Mouse (Mus musculus) forebrain, embryonic 14.5 days (tissue): ENCODE measurements at regions not wholly inside any gene's neighbourhood (a gene's known extent, or its start where the extent isn't known, plus 50 kb on each side); places are given as distances from the start of the nearest gene placed in this dataset.

Experiments used
- ATAC-seq: fragments of 200-750 bp; cut with Nextera tagmentation; 2 replicates; pipeline ENCODE4 v1.8.0; 2017; ENCODE audit warnings: mild to moderate bottlenecking, moderate library complexity
- DNase-seq: peaks from one replicate; pipeline ENCODE4 v3.0.0-alpha.2; 2015; ENCODE audit warnings: low spot score
- H3K27ac ChIP-seq: fragments of 300-500 bp; sonication (generic); 2 replicates; pipeline ENCODE4 v1.5.1; 2014; ENCODE audit warnings: low read depth, mild to moderate bottlenecking, control low read depth, low read length, moderate library complexity
- H3K27me3 ChIP-seq: fragments of 300-500 bp; sonication (generic); replicated peaks from 2 replicates; pipeline ENCODE4 v1.6.1; 2014; ENCODE audit warnings: low read length, control low read depth, mixed read lengths; ENCODE audit not compliant: control insufficient read depth, insufficient read depth
- H3K36me3 ChIP-seq: fragments of 300-500 bp; sonication (generic); 2 replicates; pipeline ENCODE4 v1.6.1; 2014; ENCODE audit warnings: low read length, control low read depth; ENCODE audit not compliant: control insufficient read depth, insufficient read depth
- H3K4me1 ChIP-seq: fragments of 300-500 bp; sonication (generic); 2 replicates; pipeline ENCODE4 v1.6.1; 2014; ENCODE audit warnings: antibody characterized with exemption, low read length, control low read depth; ENCODE audit not compliant: control insufficient read depth, insufficient read depth
- H3K4me2 ChIP-seq: fragments of 300-500 bp; sonication (generic); 2 replicates; pipeline ENCODE4 v1.6.1; 2014; ENCODE audit warnings: mild to moderate bottlenecking, control low read depth, low read length
- H3K4me3 ChIP-seq: fragments of 300-500 bp; sonication (generic); 2 replicates; pipeline ENCODE4 v1.5.1; 2014; ENCODE audit warnings: low read depth, low read length, control low read depth
- H3K9ac ChIP-seq: fragments of 300-500 bp; sonication (generic); 2 replicates; pipeline ENCODE4 v1.6.1; 2014; ENCODE audit warnings: mild to moderate bottlenecking, low read length, control low read depth, moderate library complexity
- H3K9me3 ChIP-seq: fragments of 300-500 bp; sonication (generic); replicated peaks from 2 replicates; pipeline ENCODE4 v1.6.1; 2016; ENCODE audit warnings: low read length, control low read depth, mixed read lengths; ENCODE audit not compliant: control insufficient read depth
- WGBS: fragments of 180-500 bp; shearing (Covaris S2); extraction: QIAGEN DNeasy Blood & Tissue Kit; methylation state at CpG from one replicate; pipeline ENCODE4 v1.1.7; 2014; 5-methylcytosine and 5-hydroxymethylcytosine counted together

DNA sequence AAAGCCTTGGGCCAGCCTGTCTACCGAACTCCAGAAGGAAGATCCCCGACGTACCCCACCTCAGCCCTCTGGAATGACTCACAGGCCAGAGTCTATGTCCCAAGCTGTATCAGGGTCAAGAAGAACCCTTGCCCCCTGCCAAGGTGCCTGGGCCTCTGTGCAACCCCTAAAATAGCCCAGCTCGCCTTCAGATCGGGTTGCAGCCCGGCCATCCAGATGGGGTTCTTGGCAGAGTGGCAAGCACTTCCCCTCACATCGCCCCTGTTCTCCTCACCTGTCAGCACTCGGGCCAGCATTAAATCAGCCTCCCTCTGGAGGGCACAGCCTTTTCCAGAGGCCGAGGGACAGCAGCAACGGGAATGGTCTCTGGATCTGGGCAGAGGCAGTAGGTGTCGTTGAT is 83.2 kb upstream of the Wnt4 start:
- ATAC-seq: no peak
- no peaks in the 10 kb centered on the region for H3K27me3 ChIP-seq
- H3K36me3 ChIP-seq: no peaks in the 10 kb centered on the region
- no peaks in the 10 kb centered on the region for H3K9me3 ChIP-seq
- no peak overlapping the region for H3K4me3 ChIP-seq
- H3K4me2 ChIP-seq: no peak overlapping the region
- no peak for DNase-seq
- H3K27ac ChIP-seq: no peak overlapping the region
- no peak overlapping the region for H3K9ac ChIP-seq
- no peaks in the 10 kb centered on the region for H3K4me1 ChIP-seq
- 89% methylated on average over 11 of the region's 11 CpGs for WGBS

GRCm38 (mm10) chr4:137190625-137191024 is 86.7 kb upstream of the Wnt4 start:
- no peak for ATAC-seq
- H3K4me3 ChIP-seq: no peak overlapping the region
- H3K27ac ChIP-seq: no peak overlapping the region

DNA sequence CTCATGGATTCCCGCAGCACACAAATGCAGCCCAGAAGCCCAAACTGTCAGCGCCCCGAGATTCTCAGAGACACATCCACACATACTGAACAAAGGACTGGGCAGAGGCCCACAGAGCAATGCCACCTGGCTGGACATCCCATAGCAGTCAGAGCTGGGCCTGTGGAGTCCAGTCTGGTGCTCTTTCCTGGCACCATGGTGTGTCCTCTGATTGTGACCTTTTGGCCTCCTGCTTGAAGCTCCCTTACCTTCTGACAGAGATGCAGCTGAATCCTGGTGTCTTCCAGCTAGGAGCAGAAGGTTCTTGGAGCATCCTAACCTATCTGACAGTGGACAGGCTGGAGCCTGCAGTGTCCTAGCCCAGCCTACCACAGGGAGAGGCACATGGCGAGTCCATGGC is 87.5 kb upstream of the Wnt4 start:
- Histone ChIP-seq H3K27ac (no peak overlapping the region), H3K4me2 (no peak overlapping the region), H3K27me3 (no peaks in the 10 kb centered on the region), H3K36me3 (no peaks in the 10 kb centered on the region), H3K9ac (no peak overlapping the region), H3K9me3 (no peaks in the 10 kb centered on the region), H3K4me3 (no peak overlapping the region), H3K4me1 (no peaks in the 10 kb centered on the region)
- no peak for ATAC-seq
- WGBS: 90% methylated on average over 4 of the region's 4 CpGs
- no peak for DNase-seq

More at GRCm38 (mm10) chr4:137190625-137191024, 86.7 kb upstream of the Wnt4 start:
- Histone ChIP-seq H3K4me1 (no peaks in the 10 kb centered on the region), H3K9ac (no peak overlapping the region), H3K4me2 (no peak overlapping the region), H3K9me3 (no peaks in the 10 kb centered on the region), H3K36me3 (no peaks in the 10 kb centered on the region), H3K27me3 (no peaks in the 10 kb centered on the region)
- no peak for DNase-seq
- WGBS: 76% methylated on average over 10 of the region's 10 CpGs

DNA sequence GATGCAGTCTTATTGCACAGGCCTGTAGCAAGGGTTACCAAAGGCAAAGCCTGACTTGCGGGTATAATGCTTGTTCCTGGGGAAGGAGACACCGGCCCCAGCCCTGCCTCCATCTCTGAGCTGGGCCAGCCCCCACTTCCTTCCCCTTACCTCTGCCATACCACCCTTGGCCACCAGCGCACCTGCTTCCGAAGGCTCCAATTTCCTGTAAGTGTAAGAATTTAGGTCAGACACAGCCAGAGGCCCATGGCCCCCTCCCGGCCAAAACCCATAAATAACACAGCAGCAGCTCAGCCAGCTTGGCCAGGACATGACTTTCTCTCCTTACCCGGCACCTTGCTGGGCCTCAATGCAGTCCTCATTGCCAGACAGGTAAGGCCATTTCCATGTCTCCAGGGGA is 88.2 kb upstream of the Wnt4 start:
- WGBS: 67% methylated on average over 6 of the region's 6 CpGs
- no peaks in the 10 kb centered on the region for H3K36me3 ChIP-seq
- H3K4me1 ChIP-seq: no peaks in the 10 kb centered on the region
- no peaks in the 10 kb centered on the region for H3K27me3 ChIP-seq
- no peak overlapping the region for H3K4me2 ChIP-seq
- H3K9me3 ChIP-seq: no peaks in the 10 kb centered on the region
- no peak overlapping the region for H3K9ac ChIP-seq
- H3K4me3 ChIP-seq: no peak overlapping the region
- DNase-seq (no peak), ATAC-seq (no peak)
- no peak overlapping the region for H3K27ac ChIP-seq

GRCm38 (mm10) chr4:137187592-137187991 is 89.7 kb upstream of the Wnt4 start:
- Histone ChIP-seq H3K9ac (no peak overlapping the region), H3K4me2 (no peak overlapping the region), H3K4me1 (no peaks in the 10 kb centered on the region), H3K9me3 (no peaks in the 10 kb centered on the region), H3K27ac (no peak overlapping the region), H3K27me3 (no peaks in the 10 kb centered on the region), H3K4me3 (no peak overlapping the region), H3K36me3 (no peaks in the 10 kb centered on the region)
- no peak for ATAC-seq
- no peak for DNase-seq
- 67% methylated on average over 3 of the region's 3 CpGs for WGBS

DNA sequence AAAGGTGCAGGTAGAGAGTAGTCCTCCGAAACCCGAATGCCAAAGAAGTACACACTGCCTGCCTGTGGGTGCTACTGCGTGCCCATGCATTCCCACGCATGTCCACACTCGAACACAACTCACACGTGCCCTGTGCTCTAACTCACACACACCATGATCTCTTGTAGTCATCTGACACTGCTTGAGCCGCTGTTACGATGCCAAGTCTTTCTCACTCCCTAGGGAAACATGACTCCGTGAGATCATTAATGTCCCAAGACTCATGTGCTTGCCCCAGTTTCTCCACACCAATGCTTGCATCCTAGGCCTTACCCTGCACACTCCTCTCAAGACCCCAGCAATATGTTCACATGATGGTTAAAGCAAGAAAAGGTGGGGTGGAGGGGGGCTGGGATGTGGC is 90.2 kb upstream of the Wnt4 start:
- WGBS: 89% methylated on average over 9 of the region's 9 CpGs
- no peaks in the 10 kb centered on the region for H3K36me3 ChIP-seq
- H3K4me3 ChIP-seq: no peak overlapping the region
- H3K9me3 ChIP-seq: no peaks in the 10 kb centered on the region
- H3K4me2 ChIP-seq: no peak overlapping the region
- no peaks in the 10 kb centered on the region for H3K27me3 ChIP-seq
- H3K4me1 ChIP-seq: no peaks in the 10 kb centered on the region
- H3K27ac ChIP-seq: no peak overlapping the region
- no peak overlapping the region for H3K9ac ChIP-seq
- DNase-seq (no peak), ATAC-seq (no peak)

DNA sequence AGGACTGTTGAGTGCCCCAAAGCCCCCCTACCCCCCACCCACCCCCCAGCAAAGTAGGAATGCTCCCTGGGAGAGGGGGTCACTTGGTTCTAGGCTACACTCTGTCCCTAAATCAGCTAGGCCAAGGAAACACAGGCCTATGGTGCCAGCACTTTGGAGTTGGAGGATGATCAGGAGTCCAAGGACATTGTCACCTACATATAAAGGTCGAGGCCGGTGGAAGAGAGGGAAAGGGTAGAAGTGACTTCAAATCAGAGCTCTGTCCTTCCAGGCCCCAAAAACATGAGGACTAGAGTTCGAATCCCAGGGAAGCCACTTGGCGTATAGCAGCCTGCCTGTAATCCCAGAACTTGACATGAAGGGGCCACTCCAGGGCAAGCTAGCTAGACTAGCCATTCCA is 92.3 kb upstream of the Wnt4 start:
- no peak overlapping the region for H3K27ac ChIP-seq
- no peak for DNase-seq
- H3K4me1 ChIP-seq: no peaks in the 10 kb centered on the region
- no peaks in the 10 kb centered on the region for H3K27me3 ChIP-seq
- no peak overlapping the region for H3K4me2 ChIP-seq
- no peaks in the 10 kb centered on the region for H3K9me3 ChIP-seq
- no peak overlapping the region for H3K9ac ChIP-seq
- H3K36me3 ChIP-seq: no peaks in the 10 kb centered on the region
- no peak for ATAC-seq
- 87% methylated on average over 4 of the region's 4 CpGs for WGBS
- H3K4me3 ChIP-seq: no peak overlapping the region

GRCm38 (mm10) chr4:137183181-137183850 is 94.0 kb upstream of the Wnt4 start:
- H3K9me3 ChIP-seq: no peaks in the 10 kb centered on the region
- no peaks in the 10 kb centered on the region for H3K36me3 ChIP-seq
- no peaks in the 10 kb centered on the region for H3K27me3 ChIP-seq
- no peak overlapping the region for H3K9ac ChIP-seq
- H3K4me1 ChIP-seq: no peaks in the 10 kb centered on the region
- H3K4me2 ChIP-seq: no peak overlapping the region
- no peak overlapping the region for H3K27ac ChIP-seq
- no peak overlapping the region for H3K4me3 ChIP-seq
- 60% methylated on average over 10 of the region's 10 CpGs for whole genome bisulfite sequencing
- ATAC-seq (no peak), DNase-seq (no peak)

GRCm38 (mm10) chr4:137182547-137182946 is 94.7 kb upstream of the Wnt4 start:
- ATAC-seq (no peak), DNase-seq (no peak)
- no peaks in the 10 kb centered on the region for H3K4me1 ChIP-seq
- no peak overlapping the region for H3K9ac ChIP-seq
- no peak overlapping the region for H3K27ac ChIP-seq
- WGBS: 83% methylated on average over 14 of the region's 14 CpGs
- no peaks in the 10 kb centered on the region for H3K27me3 ChIP-seq
- no peaks in the 10 kb centered on the region for H3K9me3 ChIP-seq
- no peaks in the 10 kb centered on the region for H3K36me3 ChIP-seq
- no peak overlapping the region for H3K4me3 ChIP-seq
- no peak overlapping the region for H3K4me2 ChIP-seq
